Mouse (Mus musculus) embryonic facial prominence, embryonic 14.5 days (tissue): ENCODE results near the gene Dock4. TPM values are rescaled to one million over a fixed set of nuclear protein-coding genes. Genes with fewer than 3 reads are reported as not detected.

Experiments used
- ATAC-seq: fragments of 200-750 bp; cut with Nextera tagmentation; 2 replicates; pipeline ENCODE4 v1.8.0; 2017; ENCODE audit warnings: low read depth, moderate number of reproducible peaks, moderate TSS enrichment
- DNase-seq: peaks from one replicate; pipeline ENCODE4 v3.0.0-alpha.2; 2015; ENCODE audit warnings: low spot score
- H3K27ac ChIP-seq: fragments of 300-500 bp; sonication (generic); replicated peaks from 2 replicates; pipeline ENCODE4 v1.5.1; 2014; ENCODE audit warnings: low read depth, mild to moderate bottlenecking, low read length, moderate library complexity
- H3K27me3 ChIP-seq: fragments of 300-500 bp; sonication (generic); replicated peaks from 2 replicates; pipeline ENCODE4 v1.6.1; 2014; ENCODE audit warnings: low read length; ENCODE audit not compliant: control insufficient read depth, insufficient read depth
- H3K36me3 ChIP-seq: fragments of 300-500 bp; sonication (generic); 2 replicates; pipeline ENCODE4 v1.6.1; 2014; ENCODE audit warnings: low read length, mixed read lengths; ENCODE audit not compliant: control insufficient read depth, insufficient read depth
- H3K4me1 ChIP-seq: fragments of 300-500 bp; sonication (generic); 2 replicates; pipeline ENCODE4 v1.6.1; 2014; ENCODE audit warnings: antibody characterized with exemption, low read length; ENCODE audit not compliant: control insufficient read depth, insufficient read depth
- H3K4me2 ChIP-seq: fragments of 300-500 bp; sonication (generic); 2 replicates; pipeline ENCODE4 v1.6.1; 2014; ENCODE audit warnings: low read depth, mild to moderate bottlenecking, low read length, moderate library complexity, mixed read lengths
- H3K4me3 ChIP-seq: fragments of 300-500 bp; sonication (generic); 2 replicates; pipeline ENCODE4 v1.5.1; 2014; ENCODE audit warnings: low read depth, mild to moderate bottlenecking, low read length
- H3K9ac ChIP-seq: fragments of 300-500 bp; sonication (generic); 2 replicates; pipeline ENCODE4 v1.6.1; 2014; ENCODE audit warnings: low read depth, mild to moderate bottlenecking, low read length, moderate library complexity, mixed read lengths
- H3K9me3 ChIP-seq: fragments of 300-500 bp; sonication (generic); 2 replicates; pipeline ENCODE4 v1.6.1; 2016; ENCODE audit warnings: low read length; ENCODE audit not compliant: control insufficient read depth
- WGBS: fragments of 180-500 bp; shearing (Covaris S2); extraction: QIAGEN DNeasy Blood & Tissue Kit; methylation state at CpG from one replicate; pipeline ENCODE4 v1.1.7; 2014; 5-methylcytosine and 5-hydroxymethylcytosine counted together
- polyA plus RNA-seq: library from polyadenylated mRNA; unstranded; fragments of >200 nt; fragmentation: Nextera tagmentation; extraction: Ambion mirVana; gene quantifications from 2 replicates; pipeline ENCODE4 v1.2.1, GENCODE M21; 2014

Dock4 gene
- polyA plus RNA-seq, 1 experiment from 2014 or later, result 9.2 TPM

GRCm38 (mm10) chr12:40635991-40636390 is 190.2 kb downstream of the Dock4 start:
- 91% methylated on average over 6 of the region's 6 CpGs for WGBS
- Histone ChIP-seq H3K4me3 (no peak overlapping the region), H3K27ac (no peak overlapping the region), H3K4me2 (no peak overlapping the region), H3K9ac (no peak overlapping the region), H3K27me3 (no peaks in the 10 kb centered on the region), H3K36me3 (peaks cover 8% of the 10 kb centered on the region; the same call in 1 of the 2 replicates), H3K9me3 (no peaks in the 10 kb centered on the region), H3K4me1 (no peaks in the 10 kb centered on the region)
- ATAC-seq, result no peak
- no peak for DNase-seq

DNA sequence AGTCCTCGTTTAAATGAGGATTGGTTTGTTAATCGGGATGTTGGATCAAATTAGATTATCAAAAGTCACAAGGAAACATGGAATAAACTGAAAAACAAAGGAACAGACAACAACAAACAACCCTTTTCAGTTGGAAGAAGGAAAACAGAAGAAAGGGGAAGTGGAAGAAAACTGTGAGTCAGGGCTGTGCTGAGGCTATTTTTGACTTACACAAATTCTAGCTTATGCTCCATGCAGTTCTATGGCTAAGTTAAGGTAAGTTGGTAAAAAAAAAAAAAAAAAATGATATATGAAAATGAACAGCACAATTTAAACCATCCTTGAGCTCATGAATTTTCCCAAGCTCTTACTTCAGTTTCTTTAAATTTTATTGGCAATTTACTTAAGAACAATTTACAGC is 191.7 kb downstream of the Dock4 start:
- Histone ChIP-seq H3K4me1 (no peaks in the 10 kb centered on the region), H3K4me2 (no peak overlapping the region), H3K4me3 (no peak overlapping the region), H3K27ac (no peak overlapping the region), H3K27me3 (no peaks in the 10 kb centered on the region), H3K36me3 (peaks cover 8% of the 10 kb centered on the region; the same call in 1 of the 2 replicates), H3K9ac (no peak overlapping the region), H3K9me3 (no peaks in the 10 kb centered on the region)
- no peak for DNase-seq
- WGBS, result 90% methylated on average over 2 of the region's 2 CpGs
- no peak for ATAC-seq

- Histone ChIP-seq H3K4me1 (no peaks in the 10 kb centered on the region), H3K9me3 (no peaks in the 10 kb centered on the region), H3K27ac (no peak overlapping the region), H3K27me3 (no peaks in the 10 kb centered on the region), H3K4me3 (no peak overlapping the region), H3K9ac (no peak overlapping the region), H3K36me3 (peaks cover under 1% of the 10 kb centered on the region; the same call in 1 of the 2 replicates), H3K4me2 (no peak overlapping the region)
- DNase-seq (no peak), ATAC-seq (no peak)
- 83% methylated on average over 6 of the region's 6 CpGs for WGBS
Measured at GRCm38 (mm10) chr12:40645869-40646268, 200.1 kb downstream of the Dock4 start.

DNA sequence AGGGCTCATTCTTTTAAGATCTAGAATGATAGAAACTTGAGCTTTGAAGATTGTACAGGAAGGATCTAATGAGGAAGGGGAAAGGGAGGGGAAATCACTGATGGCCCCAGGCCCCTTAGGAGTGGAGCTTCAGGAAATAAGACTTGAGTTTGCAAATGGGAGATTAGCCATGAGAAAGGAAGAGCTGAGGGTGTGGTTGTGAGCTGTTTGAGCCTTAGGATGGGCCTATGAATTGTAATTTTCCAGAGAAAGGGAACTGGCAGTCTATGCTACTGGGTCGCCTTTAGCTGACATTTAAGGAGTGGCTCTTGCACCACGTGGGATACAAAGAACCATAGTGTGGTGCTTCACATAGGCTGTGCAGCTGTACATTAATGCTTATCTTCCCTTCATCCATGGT is 208.6 kb downstream of the Dock4 start:
- no peaks in the 10 kb centered on the region for H3K9me3 ChIP-seq
- no peak for DNase-seq
- H3K4me2 ChIP-seq, result no peak overlapping the region
- no peak overlapping the region for H3K9ac ChIP-seq
- no peak overlapping the region for H3K4me3 ChIP-seq
- 52% methylated on average over 2 of the region's 2 CpGs for WGBS
- no peaks in the 10 kb centered on the region for H3K4me1 ChIP-seq
- no peak for ATAC-seq
- H3K27ac ChIP-seq, result no peak overlapping the region
- H3K27me3 ChIP-seq, result no peaks in the 10 kb centered on the region
- no peaks in the 10 kb centered on the region for H3K36me3 ChIP-seq

DNA sequence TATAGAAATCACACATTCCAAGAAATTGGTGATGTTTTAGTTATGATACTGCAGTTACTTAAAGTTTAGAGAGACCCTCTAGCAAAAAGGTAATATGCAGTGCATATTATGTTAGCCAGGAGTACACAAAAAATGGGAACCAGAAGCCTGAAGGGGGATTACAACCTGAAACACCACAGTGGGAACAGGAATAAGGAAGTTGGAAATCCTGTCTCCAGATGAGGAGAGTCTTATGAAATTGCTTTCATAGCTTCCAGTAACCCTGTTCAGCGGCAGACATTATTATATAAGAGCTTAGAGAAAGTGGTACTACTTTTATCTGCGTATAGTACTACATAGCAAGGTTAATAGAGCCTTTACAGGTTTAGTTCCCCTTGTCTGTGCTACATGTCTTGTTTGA is 210.1 kb downstream of the Dock4 start:
- DNase-seq (no peak), ATAC-seq (no peak)
- no peaks in the 10 kb centered on the region for H3K36me3 ChIP-seq
- no peak overlapping the region for H3K4me3 ChIP-seq
- no peak overlapping the region for H3K4me2 ChIP-seq
- H3K9ac ChIP-seq, result no peak overlapping the region
- no peaks in the 10 kb centered on the region for H3K9me3 ChIP-seq
- H3K27me3 ChIP-seq, result no peaks in the 10 kb centered on the region
- H3K4me1 ChIP-seq, result no peaks in the 10 kb centered on the region
- no peak overlapping the region for H3K27ac ChIP-seq
- 84% methylated on average over 2 of the region's 2 CpGs for WGBS

GRCm38 (mm10) chr12:40656438-40656837 is 210.7 kb downstream of the Dock4 start:
- DNase-seq (no peak), ATAC-seq (no peak)
- Histone ChIP-seq H3K4me3 (no peak overlapping the region), H3K36me3 (no peaks in the 10 kb centered on the region), H3K4me1 (no peaks in the 10 kb centered on the region), H3K9me3 (no peaks in the 10 kb centered on the region), H3K27ac (no peak overlapping the region), H3K27me3 (no peaks in the 10 kb centered on the region), H3K4me2 (no peak overlapping the region), H3K9ac (no peak overlapping the region)
- 45% methylated on average over 5 of the region's 5 CpGs for WGBS

DNA sequence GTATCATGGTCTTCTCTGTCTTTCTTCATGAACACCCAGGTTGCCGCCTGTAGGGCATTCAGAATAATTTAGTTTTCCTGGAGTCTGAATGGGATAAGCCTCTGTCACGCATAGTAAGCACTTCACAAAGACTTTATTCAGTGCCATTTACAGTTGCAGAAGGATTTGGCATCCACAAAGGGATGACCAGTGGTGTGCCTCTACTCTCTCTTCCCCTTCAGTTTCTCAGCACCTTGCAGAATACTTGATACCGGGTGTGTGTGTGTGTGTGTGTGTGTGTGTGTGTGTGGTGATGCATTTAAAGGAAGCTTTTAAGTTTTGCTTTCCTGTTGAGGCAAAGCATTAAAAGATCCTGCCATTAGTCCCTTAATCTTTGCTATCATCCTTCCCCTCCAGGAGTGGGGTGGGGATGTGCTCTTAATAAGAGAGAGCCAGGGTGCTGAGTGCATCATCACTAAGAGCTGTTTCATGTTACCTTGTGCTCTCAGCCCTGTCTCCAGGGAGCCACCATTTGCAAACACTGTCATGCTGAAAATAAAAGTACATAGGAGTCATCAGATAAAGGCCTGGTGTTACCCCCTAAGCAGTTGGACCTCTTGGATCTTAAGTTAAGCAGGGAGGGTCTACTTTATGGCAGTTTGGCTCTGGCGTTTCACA is 211.6 kb downstream of the Dock4 start:
- H3K4me2 ChIP-seq, result no peak overlapping the region
- H3K9ac ChIP-seq, result no peak overlapping the region
- H3K27ac ChIP-seq, result no peak overlapping the region
- ATAC-seq (no peak), DNase-seq (peak; percentile 13)
- H3K9me3 ChIP-seq, result no peaks in the 10 kb centered on the region
- no peaks in the 10 kb centered on the region for H3K27me3 ChIP-seq
- 71% methylated on average over 4 of the region's 4 CpGs for WGBS
- no peaks in the 10 kb centered on the region for H3K4me1 ChIP-seq
- no peak overlapping the region for H3K4me3 ChIP-seq
- H3K36me3 ChIP-seq, result no peaks in the 10 kb centered on the region

DNA sequence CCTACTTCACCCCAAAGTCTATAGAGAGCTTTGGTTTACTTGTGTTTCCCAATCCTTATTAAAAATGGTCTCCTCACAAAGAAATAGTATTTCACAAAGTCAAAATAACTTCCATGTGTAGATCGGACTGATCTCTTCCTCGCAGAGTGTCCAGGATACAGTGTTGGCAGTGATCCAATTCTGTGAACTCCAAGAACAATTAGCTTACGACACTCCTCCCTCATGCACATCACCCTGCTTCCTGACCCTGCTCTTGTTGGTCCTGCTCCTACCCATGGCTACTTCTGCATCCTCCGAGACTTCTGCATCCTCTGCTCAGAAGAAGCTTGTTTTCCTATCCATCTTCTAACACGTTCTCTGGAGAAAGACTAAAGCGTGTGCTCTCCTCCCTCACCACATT is 213.9 kb downstream of the Dock4 start:
- Histone ChIP-seq H3K4me1 (no peaks in the 10 kb centered on the region), H3K4me3 (no peak overlapping the region), H3K27me3 (no peaks in the 10 kb centered on the region), H3K4me2 (no peak overlapping the region), H3K36me3 (no peaks in the 10 kb centered on the region), H3K9ac (no peak overlapping the region), H3K27ac (no peak overlapping the region), H3K9me3 (no peaks in the 10 kb centered on the region)
- DNase-seq (peak; percentile 44), ATAC-seq (no peak)
- WGBS, result 57% methylated on average over 6 of the region's 6 CpGs

GRCm38 (mm10) chr12:40669460-40669859 is 223.7 kb downstream of the Dock4 start:
- no peaks in the 10 kb centered on the region for H3K27me3 ChIP-seq
- no peak overlapping the region for H3K9ac ChIP-seq
- ATAC-seq, result no peak
- H3K27ac ChIP-seq, result no peak overlapping the region
- H3K4me2 ChIP-seq, result no peak overlapping the region
- no peak overlapping the region for H3K4me3 ChIP-seq
- H3K9me3 ChIP-seq, result no peaks in the 10 kb centered on the region
- no peak for DNase-seq
- WGBS, result 86% methylated on average over 2 of the region's 2 CpGs
- H3K4me1 ChIP-seq, result no peaks in the 10 kb centered on the region
- 0 out of 2 replicates have a peak, but pooled peaks cover 3% of the 10 kb centered on the region for H3K36me3 ChIP-seq
